Mouse (Mus musculus) midbrain, embryonic 11.5 days (tissue): ENCODE measurements around the gene Smim27. TPM values are rescaled to one million over a fixed set of nuclear protein-coding genes. Genes with fewer than 3 reads are reported as not detected.
"Not testable (repeated sequence)": the region's sequence is repeated elsewhere in the genome, so short reads cannot be mapped to it uniquely, and the experiment has no call there.

ENCODE experiments used
- ATAC-seq: fragments of 200-750 bp; cut with Nextera tagmentation; 2 replicates; pipeline ENCODE4 v1.8.0; 2017; ENCODE audit warnings: moderate TSS enrichment, moderate library complexity; ENCODE audit not compliant: low FRiP score
- DNase-seq: peaks from one replicate; pipeline ENCODE4 v3.0.0; 2015; ENCODE audit warnings: low spot score; ENCODE audit errors: missing footprints
- H3K27ac ChIP-seq: fragments of 300-500 bp; sonication (generic); 2 replicates; pipeline ENCODE4 v1.5.1; 2014; ENCODE audit warnings: low read depth, low read length
- H3K27me3 ChIP-seq: fragments of 300-500 bp; sonication (generic); 2 replicates; pipeline ENCODE4 v1.6.1; 2014; ENCODE audit warnings: mild to moderate bottlenecking, low read length, moderate library complexity, mixed read lengths; ENCODE audit not compliant: control insufficient read depth, insufficient read depth
- H3K36me3 ChIP-seq: fragments of 300-500 bp; sonication (generic); 2 replicates; pipeline ENCODE4 v1.6.1; 2014; ENCODE audit warnings: mild to moderate bottlenecking, low read length, moderate library complexity, mixed read lengths; ENCODE audit not compliant: control insufficient read depth, insufficient read depth
- H3K4me1 ChIP-seq: fragments of 300-500 bp; sonication (generic); 2 replicates; pipeline ENCODE4 v1.6.1; 2014; ENCODE audit warnings: low read length; ENCODE audit not compliant: control insufficient read depth, insufficient read depth
- H3K4me2 ChIP-seq: fragments of 300-500 bp; sonication (generic); 2 replicates; pipeline ENCODE4 v1.6.1; 2014; ENCODE audit warnings: mild to moderate bottlenecking, moderate library complexity
- H3K4me3 ChIP-seq: fragments of 300-500 bp; sonication (generic); 2 replicates; pipeline ENCODE4 v1.5.1; 2014; ENCODE audit warnings: low read depth, low read length
- H3K9ac ChIP-seq: fragments of 300-500 bp; sonication (generic); 2 replicates; pipeline ENCODE4 v1.6.1; 2014; ENCODE audit warnings: low read length
- H3K9me3 ChIP-seq: fragments of 300-500 bp; sonication (generic); 2 replicates; pipeline ENCODE4 v1.6.1; 2016; ENCODE audit warnings: low read length; ENCODE audit not compliant: control insufficient read depth
- WGBS: fragments of 180-500 bp; shearing (Covaris S2); extraction: QIAGEN DNeasy Blood & Tissue Kit; methylation state at CpG from one replicate; pipeline ENCODE4 v1.1.7; 2014; 5-methylcytosine and 5-hydroxymethylcytosine counted together
- polyA plus RNA-seq: library from polyadenylated mRNA; unstranded; fragments of >200 nt; fragmentation: Nextera tagmentation; extraction: Ambion mirVana; gene quantifications from 2 replicates; pipeline ENCODE4 v1.2.1, GENCODE M21; 2014

Gene Smim27
- polyA plus RNA-seq, 1 experiment from 2014 or later, result 38.0 TPM

- peak within 1 kb of the TSS; percentile 87 for H3K9ac ChIP-seq
- H3K27me3 ChIP-seq, result no peaks in the 10 kb centered on the region
- H3K27ac ChIP-seq, result peak within 1 kb of the TSS; percentile 28; the same call in 1 of the 2 replicates
- ATAC-seq (peak; percentile 98), DNase-seq (peak; percentile 100)
- H3K9me3 ChIP-seq, result no peaks in the 10 kb centered on the region
- peaks cover 6% of the 10 kb centered on the region for H3K4me1 ChIP-seq
- H3K4me3 ChIP-seq, result peak within 1 kb of the TSS; percentile 89
- peaks cover 5% of the 10 kb centered on the region; the same call in 1 of the 2 replicates for H3K36me3 ChIP-seq
- peak within 1 kb of the TSS; percentile 93 for H3K4me2 ChIP-seq
- WGBS, result 1% methylated on average over 36 of the region's 36 CpGs
Observed at GRCm38 (mm10) chr4:40279276-40279900, 10.0 kb downstream of the Smim27 start, which contains the start of gene Ndufb6. TSS of gene Ndufb6 (minus strand) at chr4:40279421.

DNA sequence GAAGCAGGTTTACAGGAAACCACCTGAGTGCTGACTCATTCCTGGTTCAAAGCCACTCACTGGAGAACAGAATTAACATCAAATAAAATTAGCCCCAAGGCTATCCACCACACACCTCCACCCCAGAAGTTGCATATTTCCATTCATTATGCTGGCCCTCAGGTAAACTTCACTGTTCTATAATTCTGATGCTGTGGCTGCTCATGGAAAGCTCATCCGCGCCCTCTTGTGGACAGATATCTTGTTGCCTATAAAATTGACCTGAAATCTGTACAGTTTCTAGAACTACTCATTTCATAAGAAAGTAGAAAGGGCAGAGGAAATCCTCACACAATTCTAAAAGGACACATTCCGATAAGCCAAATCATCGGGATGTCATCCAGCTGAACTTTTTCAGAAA lies 16.2 kb downstream of the Smim27 start:
- ATAC-seq, result peak; percentile 66; the same call in 1 of the 2 replicates
- no peak overlapping the region for H3K4me3 ChIP-seq
- peak; percentile 91 for DNase-seq
- H3K4me1 ChIP-seq, result no peaks in the 10 kb centered on the region
- H3K36me3 ChIP-seq, result no peaks in the 10 kb centered on the region
- H3K27ac ChIP-seq, result no peak overlapping the region
- H3K27me3 ChIP-seq, result no peaks in the 10 kb centered on the region
- no peaks in the 10 kb centered on the region for H3K9me3 ChIP-seq
- H3K9ac ChIP-seq, result no peak overlapping the region
- WGBS, result 24% methylated on average over 4 of the region's 4 CpGs
- H3K4me2 ChIP-seq, result no peak overlapping the region

- ATAC-seq (no peak), DNase-seq (no peak)
- no peak overlapping the region for H3K27ac ChIP-seq
- WGBS, result 83% methylated on average over 6 of the region's 6 CpGs
- H3K9ac ChIP-seq, result no peak overlapping the region
- no peaks in the 10 kb centered on the region for H3K4me1 ChIP-seq
- H3K9me3 ChIP-seq, result no peaks in the 10 kb centered on the region
- no peak overlapping the region for H3K4me2 ChIP-seq
- no peaks in the 10 kb centered on the region for H3K36me3 ChIP-seq
- H3K4me3 ChIP-seq, result no peak overlapping the region
- H3K27me3 ChIP-seq, result no peaks in the 10 kb centered on the region
Observed at GRCm38 (mm10) chr4:40287415-40287814, 18.0 kb downstream of the Smim27 start.

- H3K36me3 ChIP-seq, result no peaks in the 10 kb centered on the region
- no peaks in the 10 kb centered on the region for H3K27me3 ChIP-seq
- no peak for ATAC-seq
- H3K4me1 ChIP-seq, result no peaks in the 10 kb centered on the region
- no peak overlapping the region for H3K27ac ChIP-seq
- H3K4me3 ChIP-seq, result no peak overlapping the region
- no peaks in the 10 kb centered on the region for H3K9me3 ChIP-seq
- H3K9ac ChIP-seq, result no peak overlapping the region
- 94% methylated on average over 2 of the region's 2 CpGs for WGBS
- H3K4me2 ChIP-seq, result no peak overlapping the region
- DNase-seq, result no peak
Observed at GRCm38 (mm10) chr4:40289046-40289445, 19.7 kb downstream of the Smim27 start.

DNA sequence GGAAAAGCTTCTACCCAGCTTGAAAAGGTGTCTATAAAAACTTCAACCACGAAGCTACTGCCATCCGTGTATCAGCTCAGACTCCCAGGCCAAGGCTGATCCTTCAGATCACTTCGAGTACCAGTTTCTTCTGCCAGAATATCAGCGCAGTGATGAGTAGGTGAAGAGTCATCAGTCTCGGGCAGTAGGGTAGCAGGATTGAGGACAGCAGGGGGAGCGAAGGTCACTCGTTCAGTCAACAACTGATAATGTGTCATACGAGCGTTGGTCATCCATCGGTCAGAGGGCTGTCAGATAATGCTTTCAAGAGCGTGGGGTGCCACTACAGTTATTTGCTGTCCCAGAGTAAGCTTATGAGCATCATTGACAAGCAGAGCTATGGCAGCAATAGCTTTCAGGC lies 22.1 kb downstream of the Smim27 start:
- H3K9me3 ChIP-seq, H3K27me3 ChIP-seq, ATAC-seq, H3K4me3 ChIP-seq, H3K9ac ChIP-seq, H3K4me1 ChIP-seq, DNase-seq, H3K27ac ChIP-seq, H3K36me3 ChIP-seq, H3K4me2 ChIP-seq: not testable (repeated sequence)
- 96% methylated on average over 11 of the region's 11 CpGs for WGBS

DNA sequence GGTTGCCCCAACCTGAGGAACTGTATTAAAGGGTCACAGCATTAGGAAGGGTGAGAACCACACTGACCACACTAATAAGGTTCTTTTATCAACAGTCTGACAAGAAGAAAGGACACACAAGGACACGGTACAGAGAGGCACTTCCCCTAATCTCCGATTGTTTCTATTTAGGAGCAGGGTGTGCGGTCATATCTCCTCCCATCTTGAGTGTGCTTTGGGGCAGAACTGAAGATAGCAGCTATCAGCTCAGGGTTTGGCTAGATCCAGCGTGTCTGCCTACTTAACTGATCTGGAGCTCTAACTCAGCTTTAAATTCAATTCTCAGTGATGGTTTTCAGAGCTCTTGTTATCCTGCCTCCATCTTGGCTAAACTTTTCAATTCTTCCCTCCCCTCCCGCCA lies 29.8 kb downstream of the Smim27 start:
- H3K4me3 ChIP-seq, result no peak overlapping the region
- 79% methylated on average over 5 of the region's 5 CpGs for WGBS
- ATAC-seq (no peak), DNase-seq (no peak)
- no peak overlapping the region for H3K27ac ChIP-seq
- no peak overlapping the region for H3K4me2 ChIP-seq
- H3K36me3 ChIP-seq, result no peaks in the 10 kb centered on the region
- no peaks in the 10 kb centered on the region for H3K9me3 ChIP-seq
- no peaks in the 10 kb centered on the region for H3K4me1 ChIP-seq
- no peak overlapping the region for H3K9ac ChIP-seq
- no peaks in the 10 kb centered on the region for H3K27me3 ChIP-seq

DNA sequence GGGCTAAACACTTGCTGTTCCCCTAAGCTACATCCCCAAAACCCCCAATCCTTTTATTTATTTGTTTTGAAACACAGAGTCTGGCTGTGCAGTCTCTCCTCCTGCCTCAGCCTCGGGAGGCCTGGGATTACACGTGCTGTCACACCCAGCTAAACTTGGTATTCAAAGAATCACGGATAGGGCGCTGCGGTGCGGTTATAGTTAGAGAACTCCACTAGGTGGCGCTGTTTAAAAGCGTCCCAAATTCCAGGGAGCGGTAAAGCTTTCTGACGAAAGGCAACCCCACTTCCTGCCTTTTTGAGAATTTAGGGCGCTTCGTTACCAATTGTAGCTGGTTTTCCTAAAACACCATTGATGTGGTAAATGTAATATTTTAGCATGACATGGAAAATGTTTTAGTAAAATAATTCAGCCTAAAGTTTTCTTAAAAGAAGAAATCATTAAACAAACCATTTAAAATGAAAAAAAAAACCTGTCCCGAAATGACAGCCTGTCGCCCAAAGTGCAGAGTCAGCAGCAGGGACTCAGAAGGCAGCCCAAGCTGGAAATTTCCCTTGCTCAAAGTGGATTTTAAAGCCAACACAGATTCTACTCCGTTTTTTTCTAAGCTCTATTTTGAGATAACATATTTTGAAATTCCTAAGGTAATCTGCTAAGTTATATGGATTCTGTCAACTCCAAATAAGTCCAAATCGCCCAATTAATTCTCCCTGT lies 31.9 kb downstream of the Smim27 start:
- Histone ChIP-seq H3K9me3 (no peaks in the 10 kb centered on the region), H3K4me1 (no peaks in the 10 kb centered on the region), H3K9ac (no peak overlapping the region), H3K4me2 (peak overlapping the region; percentile 12; the same call in 1 of the 2 replicates), H3K36me3 (no peaks in the 10 kb centered on the region), H3K27me3 (no peaks in the 10 kb centered on the region), H3K4me3 (no peak overlapping the region), H3K27ac (no peak overlapping the region)
- 14% methylated on average over 16 of the region's 16 CpGs for WGBS
- DNase-seq (peak; percentile 96), ATAC-seq (peak; percentile 80)

- ATAC-seq (no peak), DNase-seq (no peak)
- Histone ChIP-seq H3K4me2 (no peak overlapping the region), H3K27ac (no peak overlapping the region), H3K27me3 (no peaks in the 10 kb centered on the region), H3K9ac (no peak overlapping the region), H3K4me1 (no peaks in the 10 kb centered on the region), H3K36me3 (no peaks in the 10 kb centered on the region), H3K9me3 (no peaks in the 10 kb centered on the region), H3K4me3 (no peak overlapping the region)
- 81% methylated on average over 10 of the region's 10 CpGs for whole genome bisulfite sequencing
Observed at GRCm38 (mm10) chr4:40302445-40303125, 33.2 kb downstream of the Smim27 start.

DNA sequence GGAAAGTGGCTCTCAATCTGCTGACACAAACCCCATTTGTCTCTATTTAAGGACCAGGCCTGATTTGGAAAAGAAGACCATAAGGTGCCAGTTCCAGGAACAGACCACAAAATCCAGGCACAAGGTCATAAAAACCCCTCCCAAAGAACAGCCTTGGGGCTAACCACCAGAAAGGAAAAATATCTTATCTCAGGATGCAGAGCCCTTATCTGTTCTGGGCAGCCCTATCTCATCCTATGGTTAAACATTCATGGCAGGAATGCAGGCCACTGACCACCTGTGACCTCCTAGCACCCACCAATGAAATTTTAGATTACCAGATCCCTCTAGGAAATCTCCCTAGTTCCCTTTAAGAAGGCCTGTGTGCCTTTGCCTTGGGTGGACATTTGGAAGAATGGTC lies 40.3 kb downstream of the Smim27 start:
- DNase-seq, result no peak
- Histone ChIP-seq H3K4me2 (no peak overlapping the region), H3K27ac (no peak overlapping the region)

More for the DNA sequence above, 40.3 kb downstream of the Smim27 start:
- H3K27me3 ChIP-seq, result no peaks in the 10 kb centered on the region
- H3K4me1 ChIP-seq, result no peaks in the 10 kb centered on the region
- no peak overlapping the region for H3K4me3 ChIP-seq
- no peaks in the 10 kb centered on the region for H3K36me3 ChIP-seq
- no peak overlapping the region for H3K9ac ChIP-seq
- no peak for ATAC-seq
- H3K9me3 ChIP-seq, result no peaks in the 10 kb centered on the region
